Mouse (Mus musculus) hindbrain, embryonic 13.5 days (tissue): Measurements from ENCODE around the gene Sntg2. TPM values are rescaled to one million over a fixed set of nuclear protein-coding genes. Genes with fewer than 3 reads are reported as not detected.
A peak's percentile ranks its signal among the peaks of the same experiment; 100 is the strongest.

Experiments
- ATAC-seq: fragments of 200-750 bp; cut with Nextera tagmentation; 2 replicates; pipeline ENCODE4 v1.8.0; 2017; ENCODE audit warnings: moderate TSS enrichment; ENCODE audit not compliant: low FRiP score
- H3K27ac ChIP-seq: fragments of 300-500 bp; sonication (generic); 2 replicates; pipeline ENCODE4 v1.5.1; 2015; ENCODE audit warnings: inconsistent platforms, mild to moderate bottlenecking, moderate library complexity
- H3K27me3 ChIP-seq: fragments of 300-500 bp; sonication (generic); 2 replicates; pipeline ENCODE4 v1.6.1; 2015; ENCODE audit warnings: mild to moderate bottlenecking, inconsistent platforms
- H3K36me3 ChIP-seq: fragments of 300-500 bp; sonication (generic); 2 replicates; pipeline ENCODE4 v1.6.1; 2015; ENCODE audit warnings: mild to moderate bottlenecking, inconsistent platforms
- H3K4me1 ChIP-seq: fragments of 300-500 bp; sonication (generic); replicated peaks from 2 replicates; pipeline ENCODE4 v1.6.1; 2015; ENCODE audit warnings: inconsistent platforms
- H3K4me2 ChIP-seq: fragments of 300-500 bp; sonication (generic); 2 replicates; pipeline ENCODE4 v1.6.1; 2015; ENCODE audit warnings: inconsistent platforms, mild to moderate bottlenecking, moderate library complexity
- H3K4me3 ChIP-seq: fragments of 300-500 bp; sonication (generic); 2 replicates; pipeline ENCODE4 v1.5.1; 2015; ENCODE audit warnings: mild to moderate bottlenecking, inconsistent platforms
- H3K9ac ChIP-seq: fragments of 300-500 bp; sonication (generic); 2 replicates; pipeline ENCODE4 v1.6.1; 2015; ENCODE audit warnings: mild to moderate bottlenecking, inconsistent platforms
- H3K9me3 ChIP-seq: fragments of 300-500 bp; sonication (generic); 2 replicates; pipeline ENCODE4 v1.6.1; 2016; ENCODE audit warnings: inconsistent platforms
- WGBS: fragments of 180-500 bp; shearing (Covaris S2); methylation state at CpG from one replicate; pipeline ENCODE4 v1.1.7; 2015; 5-methylcytosine and 5-hydroxymethylcytosine counted together
- polyA plus RNA-seq: library from polyadenylated mRNA; unstranded; fragments of >200 nt; fragmentation: Nextera tagmentation; extraction: Ambion mirVana; gene quantifications from 2 replicates; pipeline ENCODE4 v1.2.1, GENCODE M21; 2015

The Sntg2 gene
- 1.4 and 1.8 TPM in 2 replicates for polyA plus RNA-seq

DNA sequence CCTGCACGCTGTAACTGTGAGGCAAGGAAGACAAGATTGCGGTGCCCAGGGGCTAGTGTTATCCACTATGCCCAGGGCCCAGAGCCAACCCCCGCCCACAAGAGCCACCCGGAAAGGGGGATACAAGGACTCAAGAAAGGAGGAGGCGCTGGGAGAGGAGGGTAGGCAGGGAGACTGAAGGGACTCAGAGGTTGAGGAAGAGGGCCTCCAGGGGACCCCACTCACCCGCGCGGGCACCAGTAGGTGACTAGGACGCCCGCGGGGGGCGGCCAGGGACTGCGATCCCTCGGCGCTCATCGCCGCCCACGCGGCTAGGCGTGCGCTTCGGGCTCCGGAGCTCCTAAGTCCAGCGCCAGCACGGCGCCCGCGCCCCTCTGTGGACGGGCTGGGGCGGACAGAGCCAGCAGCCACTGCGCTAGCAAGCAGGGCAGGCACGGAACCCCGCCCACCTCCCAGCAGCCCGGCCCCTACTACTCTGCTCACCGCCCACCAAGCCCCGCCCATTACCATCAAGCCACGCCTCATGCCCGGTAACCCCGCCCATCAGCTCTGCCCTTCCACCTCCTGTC is at the start of gene Sntg2:
Sntg2 (minus strand) TSS at position 443 of the 569 bp plus-strand sequence.
- H3K4me3 ChIP-seq: peak within 1 kb of the TSS; percentile 59
- peak; percentile 97 for ATAC-seq
- H3K4me2 ChIP-seq: peak within 1 kb of the TSS; percentile 97
- peak within 1 kb of the TSS; percentile 76 for H3K9ac ChIP-seq
- no peak within 1 kb of the TSS for H3K27ac ChIP-seq
- WGBS: under 1% methylated on average over 28 of the region's 39 CpGs
- H3K27me3 ChIP-seq: peaks cover 21% of the 10 kb centered on the region
- no peaks in the 10 kb centered on the region for H3K9me3 ChIP-seq
- peaks cover 12% of the 10 kb centered on the region for H3K4me1 ChIP-seq
- H3K36me3 ChIP-seq: no peaks in the 10 kb centered on the region

DNA sequence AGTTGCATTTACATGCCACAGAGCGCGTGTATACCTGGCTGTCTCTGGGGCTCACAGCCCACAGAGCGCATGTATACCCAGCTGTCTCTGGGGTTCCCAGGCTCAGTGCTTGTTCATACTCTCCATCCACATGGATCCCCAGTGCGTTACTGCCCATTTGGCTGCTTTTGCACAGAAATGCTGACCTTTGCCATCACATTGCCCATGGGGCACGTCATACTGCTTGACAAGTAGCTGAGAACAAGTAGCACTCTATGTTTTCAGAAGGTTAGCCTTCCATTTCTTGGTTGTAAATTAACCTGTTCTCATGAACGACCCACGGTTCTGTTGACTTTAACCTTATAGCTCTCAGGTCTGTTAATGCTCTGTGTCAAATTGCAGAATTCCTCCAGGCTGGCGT is 43.4 kb upstream of the Sntg2 start:
- no peaks in the 10 kb centered on the region for H3K27me3 ChIP-seq
- no peak overlapping the region for H3K27ac ChIP-seq
- 86% methylated on average over 8 of the region's 8 CpGs for WGBS

DNA sequence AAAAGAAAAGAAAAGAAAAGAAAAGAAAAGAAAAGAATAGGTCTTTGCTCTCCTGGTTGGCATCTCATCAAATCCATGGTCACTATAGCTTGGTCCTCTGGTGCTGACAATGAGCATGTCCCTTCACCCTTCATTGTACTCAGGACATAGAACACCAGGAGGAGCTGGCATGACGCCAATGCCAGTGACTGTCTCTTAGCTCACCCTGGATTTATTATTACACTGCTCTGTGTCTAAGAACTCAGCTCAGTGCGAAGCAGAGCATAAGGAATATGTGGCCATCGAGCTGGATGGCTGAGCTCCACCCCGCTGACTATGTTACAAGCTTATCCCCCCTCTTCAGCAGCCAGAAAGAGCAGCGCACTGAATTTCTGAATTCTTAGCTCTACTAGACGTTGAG is 42.8 kb upstream of the Sntg2 start:
- Histone ChIP-seq H3K27me3 (no peaks in the 10 kb centered on the region), H3K36me3 (no peaks in the 10 kb centered on the region), H3K9ac (no peak overlapping the region), H3K4me2 (no peak overlapping the region), H3K9me3 (no peaks in the 10 kb centered on the region), H3K27ac (no peak overlapping the region), H3K4me1 (no peaks in the 10 kb centered on the region), H3K4me3 (no peak overlapping the region)
- no peak for ATAC-seq
- 75% methylated on average over 6 of the region's 6 CpGs for WGBS

More for the DNA sequence above, 43.4 kb upstream of the Sntg2 start:
- no peak for ATAC-seq
- Histone ChIP-seq H3K9ac (no peak overlapping the region), H3K36me3 (no peaks in the 10 kb centered on the region), H3K9me3 (no peaks in the 10 kb centered on the region), H3K4me1 (no peaks in the 10 kb centered on the region), H3K4me2 (no peak overlapping the region), H3K4me3 (no peak overlapping the region)

DNA sequence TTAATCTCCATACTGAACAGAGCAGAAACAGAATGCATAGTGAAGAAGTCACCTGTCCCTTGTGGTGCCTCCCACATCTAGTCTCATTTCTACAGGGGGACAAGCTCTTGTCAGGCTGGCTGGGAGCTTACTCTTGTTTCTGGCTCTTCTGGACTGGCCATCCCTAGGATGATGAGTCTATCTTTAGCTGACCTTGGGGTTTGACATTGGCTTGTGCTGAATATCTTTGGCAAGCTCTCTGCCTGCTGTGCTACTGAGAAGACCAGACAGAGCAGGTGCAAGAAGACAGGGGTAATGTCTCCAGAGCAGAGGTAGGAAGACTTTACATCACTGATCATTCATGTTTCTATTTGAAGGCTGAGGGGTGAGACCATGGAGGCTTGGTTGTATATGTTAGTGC is 29.5 kb upstream of the Sntg2 start:
- Histone ChIP-seq H3K4me3 (no peak overlapping the region), H3K4me2 (no peak overlapping the region), H3K9ac (no peak overlapping the region), H3K9me3 (no peaks in the 10 kb centered on the region), H3K4me1 (no peaks in the 10 kb centered on the region), H3K27ac (no peak overlapping the region), H3K36me3 (no peaks in the 10 kb centered on the region), H3K27me3 (no peaks in the 10 kb centered on the region)
- no peak for ATAC-seq

GRCm38 (mm10) chr12:30400531-30400930 is 27.4 kb upstream of the Sntg2 start:
- no peaks in the 10 kb centered on the region for H3K4me1 ChIP-seq
- H3K4me3 ChIP-seq: no peak overlapping the region
- H3K9me3 ChIP-seq: no peaks in the 10 kb centered on the region
- no peak overlapping the region for H3K9ac ChIP-seq
- no peak for ATAC-seq
- no peaks in the 10 kb centered on the region for H3K27me3 ChIP-seq
- no peak overlapping the region for H3K27ac ChIP-seq
- no peak overlapping the region for H3K4me2 ChIP-seq
- WGBS: 91% methylated on average over 2 of the region's 2 CpGs
- H3K36me3 ChIP-seq: no peaks in the 10 kb centered on the region

DNA sequence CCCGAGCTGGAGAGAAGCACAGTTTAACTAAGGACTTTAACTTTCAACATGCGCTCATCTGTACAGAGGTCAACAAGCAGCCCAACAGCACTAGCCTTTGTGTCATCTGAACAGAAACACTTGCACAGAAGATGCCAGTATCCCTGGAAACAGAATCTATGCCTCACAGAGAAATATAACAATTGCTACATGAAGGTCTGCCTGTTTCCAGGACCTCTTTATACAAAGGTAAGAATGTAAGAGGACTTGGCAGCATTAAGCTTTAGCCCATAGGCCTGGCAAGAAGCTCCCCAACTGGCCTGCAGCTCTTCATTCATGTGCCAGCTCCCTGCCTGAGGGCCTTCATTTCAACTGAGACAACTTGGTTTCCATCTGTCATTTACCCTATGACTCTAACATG is 26.9 kb upstream of the Sntg2 start:
- Histone ChIP-seq H3K9ac (no peak overlapping the region), H3K4me1 (no peaks in the 10 kb centered on the region), H3K27me3 (no peaks in the 10 kb centered on the region), H3K4me3 (no peak overlapping the region), H3K27ac (no peak overlapping the region), H3K36me3 (no peaks in the 10 kb centered on the region), H3K9me3 (no peaks in the 10 kb centered on the region), H3K4me2 (no peak overlapping the region)
- no peak for ATAC-seq
- 69% methylated on average over 2 of the region's 2 CpGs for WGBS

DNA sequence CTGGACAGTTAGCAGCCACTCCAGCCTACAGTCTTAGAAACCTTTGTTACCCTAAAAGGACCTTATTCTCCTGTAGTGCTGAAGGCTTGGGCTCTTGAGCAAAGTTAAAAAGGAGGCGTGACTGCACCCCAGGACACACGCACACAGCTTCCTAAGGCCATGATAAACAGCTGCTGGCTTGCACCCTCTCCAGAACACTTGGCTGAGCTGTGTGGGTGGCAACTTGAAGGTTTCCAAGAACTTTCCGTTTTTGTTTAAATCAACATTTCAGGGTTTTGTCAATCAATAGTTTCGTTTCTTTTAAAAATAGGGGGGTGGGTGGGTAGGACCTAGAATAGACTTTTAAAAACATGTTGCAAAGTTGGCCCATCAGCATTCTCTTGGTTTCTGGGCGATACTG is 882 bp downstream of the Sntg2 start:
- Histone ChIP-seq H3K36me3 (no peaks in the 10 kb centered on the region), H3K27me3 (peaks cover 21% of the 10 kb centered on the region), H3K4me2 (peak overlapping the region; percentile 97), H3K9me3 (no peaks in the 10 kb centered on the region), H3K27ac (no peak overlapping the region), H3K4me3 (peak overlapping the region; percentile 59), H3K9ac (peak overlapping the region; percentile 76; the same call in 1 of the 2 replicates), H3K4me1 (peaks cover 12% of the 10 kb centered on the region)
- WGBS: 39% methylated on average over 5 of the region's 5 CpGs
- ATAC-seq: no peak

DNA sequence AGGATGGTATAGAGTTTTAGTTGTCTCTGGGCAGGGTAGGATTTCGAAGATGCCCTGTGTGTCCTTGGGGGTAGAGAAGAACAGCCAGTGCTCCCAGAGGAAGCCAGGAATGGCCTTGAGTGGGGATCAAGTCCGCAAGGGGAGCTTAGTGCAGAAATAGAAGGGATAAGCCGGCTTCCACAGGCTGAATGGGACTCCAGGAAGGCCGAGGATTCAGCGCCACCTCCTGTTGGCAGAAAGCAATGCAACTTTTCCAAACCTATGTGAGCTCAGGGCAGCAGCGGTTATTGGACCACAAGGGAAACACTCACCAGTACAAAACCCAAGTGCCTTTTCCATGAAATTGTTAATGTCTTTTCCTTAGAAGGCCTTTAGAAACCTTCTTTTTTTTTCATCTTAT is 3.4 kb downstream of the Sntg2 start:
- Histone ChIP-seq H3K4me3 (no peak overlapping the region), H3K9me3 (no peaks in the 10 kb centered on the region), H3K4me1 (peaks cover 12% of the 10 kb centered on the region), H3K4me2 (no peak overlapping the region), H3K27ac (no peak overlapping the region), H3K27me3 (peaks cover 21% of the 10 kb centered on the region), H3K9ac (no peak overlapping the region; the same call in 1 of the 2 replicates), H3K36me3 (no peaks in the 10 kb centered on the region)
- 0 out of 2 replicates have a peak, but pooled peaks have one; percentile 38 for ATAC-seq
- WGBS: 12% methylated on average over 6 of the region's 6 CpGs

DNA sequence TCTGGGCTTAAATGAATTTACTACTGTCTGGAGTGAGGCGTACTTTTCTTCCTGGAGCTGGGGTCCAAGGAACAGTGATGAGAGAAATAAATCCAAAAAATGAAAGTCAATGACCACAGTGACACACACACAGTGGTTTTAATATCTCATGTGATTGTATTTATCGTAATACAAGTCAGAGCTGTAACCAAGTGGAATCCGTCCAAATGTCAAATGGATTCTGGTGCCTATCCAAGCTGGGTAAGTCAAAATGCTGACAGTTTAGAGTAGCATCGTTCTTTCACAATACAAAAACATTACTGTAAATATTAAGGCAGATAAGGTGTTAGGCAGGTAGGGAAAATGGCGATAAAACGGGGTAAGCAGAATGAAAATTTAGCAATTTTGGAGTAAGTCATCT is 4.0 kb downstream of the Sntg2 start:
- H3K4me1 ChIP-seq: peaks cover 12% of the 10 kb centered on the region
- no peaks in the 10 kb centered on the region for H3K9me3 ChIP-seq
- ATAC-seq: no peak
- no peak overlapping the region for H3K9ac ChIP-seq
- WGBS: 88% methylated on average over 6 of the region's 6 CpGs
- H3K4me2 ChIP-seq: no peak overlapping the region
- no peak overlapping the region for H3K27ac ChIP-seq
- no peak overlapping the region for H3K4me3 ChIP-seq
- peaks cover 21% of the 10 kb centered on the region for H3K27me3 ChIP-seq
- no peaks in the 10 kb centered on the region for H3K36me3 ChIP-seq

DNA sequence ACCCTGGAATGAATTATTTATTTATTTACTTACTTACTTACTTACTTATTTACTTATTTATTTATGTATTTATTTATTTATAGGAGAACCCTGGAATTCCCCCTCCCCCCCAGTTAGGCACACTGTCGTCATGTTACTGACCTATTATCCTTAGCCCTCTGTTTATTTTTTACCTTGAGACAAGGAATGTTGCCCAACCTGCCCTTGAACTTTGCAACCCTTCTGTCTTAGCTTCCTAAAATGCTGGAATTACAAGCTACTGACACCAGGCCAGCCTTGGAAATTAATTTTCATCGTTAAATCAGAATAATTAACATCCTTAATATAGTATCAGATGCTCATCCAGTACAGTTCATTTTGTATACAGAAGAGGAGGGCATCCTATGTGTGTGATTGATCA is 10.9 kb downstream of the Sntg2 start:
- no peak overlapping the region for H3K27ac ChIP-seq
- 88% methylated on average over 2 of the region's 2 CpGs for WGBS
- H3K36me3 ChIP-seq: no peaks in the 10 kb centered on the region
- no peak for ATAC-seq
- H3K9me3 ChIP-seq: no peaks in the 10 kb centered on the region
- H3K9ac ChIP-seq: no peak overlapping the region
- no peak overlapping the region for H3K4me2 ChIP-seq
- no peaks in the 10 kb centered on the region for H3K27me3 ChIP-seq
- H3K4me1 ChIP-seq: no peaks in the 10 kb centered on the region
- H3K4me3 ChIP-seq: no peak overlapping the region

- ATAC-seq: no peak
These were observed 15.5 kb downstream of the Sntg2 start for GRCm38 (mm10) chr12:30357666-30358065.

DNA sequence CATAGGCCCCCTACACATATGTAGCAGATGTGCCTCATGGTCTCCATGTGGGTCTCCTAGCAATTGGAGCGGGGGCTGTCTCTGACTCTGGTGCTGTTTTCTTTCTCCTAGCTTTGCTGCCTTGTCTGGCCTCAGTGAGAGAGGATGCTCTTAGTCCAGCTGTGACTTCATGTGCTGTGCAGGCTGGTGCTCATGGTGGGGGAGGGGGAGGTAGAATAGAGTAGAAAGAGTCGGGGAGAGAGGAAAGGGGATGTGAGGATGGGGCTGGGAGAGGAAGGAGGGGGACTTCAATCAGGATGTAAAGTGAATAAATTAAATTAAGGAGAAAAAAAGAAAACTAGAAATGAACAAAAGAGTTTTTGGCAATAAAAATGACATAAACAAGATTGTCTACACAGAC is 20.8 kb downstream of the Sntg2 start:
- no peaks in the 10 kb centered on the region for H3K9me3 ChIP-seq
- no peaks in the 10 kb centered on the region for H3K36me3 ChIP-seq
- H3K4me1 ChIP-seq: peaks cover 5% of the 10 kb centered on the region; the same call in 1 of the 2 replicates
- H3K27me3 ChIP-seq: no peaks in the 10 kb centered on the region
- no peak overlapping the region for H3K27ac ChIP-seq
- no peak for ATAC-seq
- 55% methylated on average over 2 of the region's 2 CpGs for WGBS
- no peak overlapping the region for H3K4me2 ChIP-seq
- H3K9ac ChIP-seq: no peak overlapping the region
- H3K4me3 ChIP-seq: no peak overlapping the region

More at GRCm38 (mm10) chr12:30357666-30358065, 15.5 kb downstream of the Sntg2 start:
- Histone ChIP-seq H3K4me1 (no peaks in the 10 kb centered on the region), H3K27ac (no peak overlapping the region), H3K9me3 (no peaks in the 10 kb centered on the region), H3K4me3 (no peak overlapping the region), H3K27me3 (no peaks in the 10 kb centered on the region), H3K4me2 (no peak overlapping the region), H3K9ac (no peak overlapping the region), H3K36me3 (no peaks in the 10 kb centered on the region)
- 46% methylated on average over 6 of the region's 6 CpGs for WGBS

DNA sequence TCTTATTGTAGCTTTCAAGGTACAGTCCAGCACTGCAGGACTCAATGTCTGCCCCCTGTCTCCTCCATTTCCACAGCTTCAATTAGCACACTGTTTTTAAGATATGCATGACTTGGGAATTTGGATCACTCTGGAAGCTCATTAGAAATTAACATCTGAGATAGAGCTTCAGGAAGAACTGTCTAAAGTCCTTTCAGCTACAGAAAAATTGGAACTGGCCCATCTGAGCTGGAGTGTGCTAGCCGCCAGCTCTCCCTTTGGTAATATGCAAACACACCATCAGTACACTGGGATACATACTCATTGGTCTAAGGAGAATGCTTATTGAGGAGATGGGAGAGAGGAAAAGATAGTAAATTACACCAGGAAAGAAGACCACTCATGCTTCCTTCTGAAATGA is 25.1 kb downstream of the Sntg2 start:
- Histone ChIP-seq H3K36me3 (no peaks in the 10 kb centered on the region), H3K9ac (no peak overlapping the region), H3K4me2 (no peak overlapping the region), H3K9me3 (no peaks in the 10 kb centered on the region), H3K4me1 (peaks cover 11% of the 10 kb centered on the region; the same call in 1 of the 2 replicates), H3K4me3 (no peak overlapping the region), H3K27me3 (no peaks in the 10 kb centered on the region), H3K27ac (no peak overlapping the region)
- 79% methylated on average over 1 of the region's 1 CpGs for WGBS
- no peak for ATAC-seq
